Mouse (Mus musculus) thymus, postnatal 0 days (tissue): Measurements from ENCODE around the gene Rdh16. TPM values are rescaled to one million over a fixed set of nuclear protein-coding genes. Genes with fewer than 3 reads are reported as not detected.

Experiments
- polyA plus RNA-seq: library from polyadenylated mRNA; unstranded; fragments of >200 nt; fragmentation: Nextera tagmentation; extraction: Ambion mirVana; gene quantifications from 2 replicates; pipeline ENCODE4 v1.2.1, GENCODE M21; 2015

The Rdh16 gene
- polyA plus RNA-seq, 1 experiment from 2014 or later: not detected

Other genes with a start within 250 kb of the Rdh16 start
- 8.0 and 8.6 TPM in 2 replicates for gene Lrp1, start 180.0 kb upstream of the Rdh16 start, polyA plus RNA-seq
- gene Stat6, start 158.2 kb upstream of the Rdh16 start, polyA plus RNA-seq: 38.4 and 47.9 TPM in 2 replicates
- 10.6 and 10.9 TPM in 2 replicates for gene Nemp1, start 134.3 kb upstream of the Rdh16 start, polyA plus RNA-seq
- gene Nab2, start 132.6 kb upstream of the Rdh16 start, polyA plus RNA-seq: 9.2 and 10.0 TPM in 2 replicates
- 0.62 and 0.68 TPM in 2 replicates for gene Myo1a, start 96.0 kb upstream of the Rdh16 start, polyA plus RNA-seq
- 3.1 and 3.9 TPM in 2 replicates for gene Tac2, start 76.7 kb upstream of the Rdh16 start, polyA plus RNA-seq
- gene Zbtb39, start 61.6 kb upstream of the Rdh16 start, polyA plus RNA-seq: 1.3 and 1.7 TPM in 2 replicates
- gene Gpr182, start 49.4 kb upstream of the Rdh16 start, polyA plus RNA-seq: 0.90 and 1.1 TPM in 2 replicates
- gene Rdh1, start 41.4 kb upstream of the Rdh16 start, polyA plus RNA-seq: 0.03 TPM in 1 of 2 replicates, not detected in the other
- gene Rdh16f1, start 41.4 kb upstream of the Rdh16 start, polyA plus RNA-seq: 0.09 TPM in 1 of 2 replicates, not detected in the other
- not detected in 2 replicates for gene Rdh9, start 24.8 kb upstream of the Rdh16 start, polyA plus RNA-seq
- not detected in 2 replicates for gene Rdh19, start 48.8 kb downstream of the Rdh16 start, polyA plus RNA-seq
- 0.10 TPM in 1 of 2 replicates, not detected in the other for gene Rdh16f2, start 65.3 kb downstream of the Rdh16 start, polyA plus RNA-seq
- not detected in 2 replicates for gene Rdh7, start 87.7 kb downstream of the Rdh16 start, polyA plus RNA-seq
- 0.33 and 0.39 TPM in 2 replicates for gene Sdr9c7, start 97.4 kb downstream of the Rdh16 start, polyA plus RNA-seq
- 0.16 and 0.22 TPM in 2 replicates for gene Hsd17b6, start 206.5 kb downstream of the Rdh16 start, polyA plus RNA-seq
- gene Prim1, start 214.0 kb downstream of the Rdh16 start, polyA plus RNA-seq: 89.6 and 98.8 TPM in 2 replicates
- 829 and 868 TPM in 2 replicates for gene Naca, start 234.4 kb downstream of the Rdh16 start, polyA plus RNA-seq